8 mouse cellular contexts compared by ENCODE assay signal in genomic region chr6:113623941-113624751, GRCm38 (mm10). TPM values are rescaled to one million over a fixed set of nuclear protein-coding genes. Genes with fewer than 3 reads are reported as not detected.
DNase-seq lines count a peak whose midpoint lies in the region; ATAC-seq lines count a peak whose summit lies in the region.

Gene Vhl (plus strand): TSS chr6:113623959.

- WGBS in heart, embryonic 11.5 days (ENCODE audit: insufficient replicate concordance), result under 1% methylated on average over 70 of the region's 76 CpGs
- WGBS in kidney, embryonic 16.5 days, result under 1% methylated on average over 66 of the region's 76 CpGs
- 2% methylated on average over 67 of the region's 76 CpGs for WGBS in liver, embryonic 12.5 days (ENCODE audit: insufficient replicate concordance)
- under 1% methylated on average over 74 of the region's 76 CpGs for WGBS in stomach, embryonic 14.5 days

- peaks cover 21% of the 10 kb centered on the region for H3K36me3 ChIP-seq in erythroblast, embryonic 14.5 days (ENCODE audit: control insufficient read depth)
- peaks cover 7% of the 10 kb centered on the region; the same call in 1 of the 2 replicates for H3K36me3 ChIP-seq in heart, embryonic 11.5 days (ENCODE audit: control insufficient read depth, insufficient read depth, low read length)
- H3K36me3 ChIP-seq in kidney, embryonic 16.5 days (ENCODE audit: insufficient read depth, low read length), result peaks cover 12% of the 10 kb centered on the region
- H3K36me3 ChIP-seq in liver, embryonic 12.5 days, result peaks cover 16% of the 10 kb centered on the region
- peaks cover 9% of the 10 kb centered on the region for H3K36me3 ChIP-seq in stomach, embryonic 14.5 days (ENCODE audit: control insufficient read depth, insufficient read depth, low read length)

- ATAC-seq in heart, embryonic 11.5 days (replicated peaks; ENCODE audit: insufficient number of reproducible peaks, low FRiP score, low TSS enrichment), result peak; percentile 83
- peak; percentile 85 for ATAC-seq in kidney, embryonic 16.5 days (ENCODE audit: low FRiP score, low TSS enrichment)
- ATAC-seq in liver, embryonic 12.5 days, result peak; percentile 87
- peak; percentile 90 for ATAC-seq in stomach, embryonic 14.5 days (ENCODE audit: insufficient number of reproducible peaks, insufficient read depth, low FRiP score, low read depth)

- H3K9ac ChIP-seq in heart, embryonic 11.5 days (ENCODE audit: low read depth, low read length), result peak within 1 kb of the TSS; percentile 89
- peak within 1 kb of the TSS; percentile 89 for H3K9ac ChIP-seq in kidney, embryonic 16.5 days (replicated peaks; ENCODE audit: low read length)
- peak within 1 kb of the TSS; percentile 83 for H3K9ac ChIP-seq in liver, embryonic 12.5 days
- H3K9ac ChIP-seq in stomach, embryonic 14.5 days (replicated peaks; ENCODE audit: low read depth, low read length), result peak within 1 kb of the TSS; percentile 77

- H3K27ac ChIP-seq in heart, embryonic 11.5 days (ENCODE audit: low read depth, low read length), result peak within 1 kb of the TSS; percentile 68
- peak within 1 kb of the TSS; percentile 92 for H3K27ac ChIP-seq in kidney, embryonic 16.5 days (ENCODE audit: low read length)
- H3K27ac ChIP-seq in liver, embryonic 12.5 days, result peak within 1 kb of the TSS; percentile 88
- peak within 1 kb of the TSS; percentile 84 for H3K27ac ChIP-seq in stomach, embryonic 14.5 days (ENCODE audit: low read length)

- peaks cover 26% of the 10 kb centered on the region for H3K4me1 ChIP-seq in erythroblast, embryonic 14.5 days (ENCODE audit: control insufficient read depth)
- peaks cover 9% of the 10 kb centered on the region for H3K4me1 ChIP-seq in heart, embryonic 11.5 days (ENCODE audit: control insufficient read depth, insufficient read depth, low read length)
- peaks cover 12% of the 10 kb centered on the region for H3K4me1 ChIP-seq in kidney, embryonic 16.5 days (ENCODE audit: insufficient read depth, low read length)
- H3K4me1 ChIP-seq in liver, embryonic 12.5 days, result peaks cover 33% of the 10 kb centered on the region
- H3K4me1 ChIP-seq in stomach, embryonic 14.5 days (ENCODE audit: control insufficient read depth, insufficient read depth, low read length), result peaks cover 11% of the 10 kb centered on the region

- peak within 1 kb of the TSS; percentile 87 for H3K4me2 ChIP-seq in heart, embryonic 11.5 days
- peak within 1 kb of the TSS; percentile 82 for H3K4me2 ChIP-seq in kidney, embryonic 16.5 days (replicated peaks; ENCODE audit: low read depth, low read length)
- H3K4me2 ChIP-seq in liver, embryonic 12.5 days, result peak within 1 kb of the TSS; percentile 96
- H3K4me2 ChIP-seq in stomach, embryonic 14.5 days (replicated peaks; ENCODE audit: low read depth, low read length), result peak within 1 kb of the TSS; percentile 84

- no peaks in the 10 kb centered on the region for H3K9me3 ChIP-seq in erythroblast, embryonic 14.5 days (ENCODE audit: control insufficient read depth, low read length)
- H3K9me3 ChIP-seq in heart, embryonic 11.5 days (replicated peaks; ENCODE audit: control insufficient read depth, low read length), result no peaks in the 10 kb centered on the region
- H3K9me3 ChIP-seq in kidney, embryonic 16.5 days (ENCODE audit: low read length), result no peaks in the 10 kb centered on the region
- no peaks in the 10 kb centered on the region for H3K9me3 ChIP-seq in liver, embryonic 12.5 days (replicated peaks)
- H3K9me3 ChIP-seq in stomach, embryonic 14.5 days (ENCODE audit: control insufficient read depth, low read depth, low read length), result no peaks in the 10 kb centered on the region

- no peaks in the 10 kb centered on the region for H3K27me3 ChIP-seq in erythroblast, embryonic 14.5 days (ENCODE audit: control insufficient read depth)
- H3K27me3 ChIP-seq in heart, embryonic 11.5 days (ENCODE audit: control insufficient read depth, insufficient read depth, low read length), result no peaks in the 10 kb centered on the region
- no peaks in the 10 kb centered on the region for H3K27me3 ChIP-seq in kidney, embryonic 16.5 days (ENCODE audit: insufficient read depth, low read length)
- no peaks in the 10 kb centered on the region for H3K27me3 ChIP-seq in liver, embryonic 12.5 days (replicated peaks)
- H3K27me3 ChIP-seq in stomach, embryonic 14.5 days (ENCODE audit: control insufficient read depth, insufficient read depth, low read length), result no peaks in the 10 kb centered on the region

- peak; percentile 88 to 91 for DNase-seq in B cell, adult 2 months
- DNase-seq in brain, adult 2 months (ENCODE audit: low read depth, low spot score), result peak; percentile 93
- DNase-seq in natural killer cell, adult 2 months (ENCODE audit: low spot score in 2 of 2), result peak; percentile 78 to 83

- peak within 1 kb of the TSS; percentile 92 for H3K4me3 ChIP-seq in erythroblast, embryonic 14.5 days (replicated peaks)
- H3K4me3 ChIP-seq in heart, embryonic 11.5 days (ENCODE audit: low read depth, low read length), result peak within 1 kb of the TSS; percentile 75
- peak within 1 kb of the TSS; percentile 85 for H3K4me3 ChIP-seq in kidney, embryonic 16.5 days (ENCODE audit: low read length)
- H3K4me3 ChIP-seq in liver, embryonic 12.5 days, result peak within 1 kb of the TSS; percentile 84
- H3K4me3 ChIP-seq in stomach, embryonic 14.5 days (ENCODE audit: low read depth, low read length), result peak within 1 kb of the TSS; percentile 69

RNA-seq across cellular contexts. Expression of gene Vhl, which starts in this region (rescaled TPM):
- polyA plus RNA-seq in erythroblast, embryonic 14.5 days (2012), result 0.15 and 0.21 TPM in 2 replicates
- polyA plus RNA-seq in heart, embryonic 11.5 days (2014; fragmentation: Nextera tagmentation; extraction: Ambion mirVana), result 31.2 and 40.9 TPM in 2 replicates
- polyA plus RNA-seq in kidney, embryonic 16.5 days (2015; fragmentation: Nextera tagmentation; extraction: Ambion mirVana), result 34.0 and 40.7 TPM in 2 replicates
- 13.9 and 14.8 TPM in 2 replicates for polyA plus RNA-seq in liver, embryonic 12.5 days (2016; fragmentation: Nextera tagmentation; extraction: Ambion mirVana)
- polyA plus RNA-seq in stomach, embryonic 14.5 days (2014; fragmentation: Nextera tagmentation; extraction: Ambion mirVana), result 43.5 and 50.5 TPM in 2 replicates

Comparison
In these comparisons a context has a peak if more than half of its experiments do, and no peak if none do; other contexts are left out.
1. Peak in every context shown above with its lines: DNase-seq, ATAC-seq, H3K4me3 ChIP-seq and H3K27ac ChIP-seq.
2. RNA of gene Vhl (polyA plus RNA-seq): 43.5 to 50.5 TPM in stomach, embryonic 14.5 days, 34.0 to 40.7 TPM in kidney, embryonic 16.5 days, 31.2 to 40.9 TPM in heart, embryonic 11.5 days and 13.9 to 14.8 TPM in liver, embryonic 12.5 days; 0.15 to 0.21 TPM in erythroblast, embryonic 14.5 days; every median in the first group is over 10 times any median in the second.